Mouse (Mus musculus): ENCODE results near the gene Etv6.

GRCm38 (mm10) chr6:134149606-134150005, 114.1 kb downstream of the Etv6 start:
- TF ChIP-seq POLR2A (IDR thresholded peaks at IDR 0.05; ENCODE audit: low read depth, low read length), result no peak
- TF ChIP-seq CTCF (conservative IDR thresholded peaks at IDR 0.05; ENCODE audit: insufficient read depth, insufficient read length, low read depth, low read length), result no peak

Measured in kidney, adult 2 months (tissue).